Mouse (Mus musculus) frontal cortex, postnatal 14 days (tissue): Measurements from ENCODE around the gene Pgrmc1.
"Not testable (repeated sequence)": the region's sequence is repeated elsewhere in the genome, so short reads cannot be mapped to it uniquely, and the experiment has no call there.

Source experiments
- DNase-seq, 2 experiments: peaks; one replicate each; pipeline ENCODE4 v3.0.0; 2022; ENCODE audit warnings: low spot score in 2 of 2

The Pgrmc1 gene

DNA sequence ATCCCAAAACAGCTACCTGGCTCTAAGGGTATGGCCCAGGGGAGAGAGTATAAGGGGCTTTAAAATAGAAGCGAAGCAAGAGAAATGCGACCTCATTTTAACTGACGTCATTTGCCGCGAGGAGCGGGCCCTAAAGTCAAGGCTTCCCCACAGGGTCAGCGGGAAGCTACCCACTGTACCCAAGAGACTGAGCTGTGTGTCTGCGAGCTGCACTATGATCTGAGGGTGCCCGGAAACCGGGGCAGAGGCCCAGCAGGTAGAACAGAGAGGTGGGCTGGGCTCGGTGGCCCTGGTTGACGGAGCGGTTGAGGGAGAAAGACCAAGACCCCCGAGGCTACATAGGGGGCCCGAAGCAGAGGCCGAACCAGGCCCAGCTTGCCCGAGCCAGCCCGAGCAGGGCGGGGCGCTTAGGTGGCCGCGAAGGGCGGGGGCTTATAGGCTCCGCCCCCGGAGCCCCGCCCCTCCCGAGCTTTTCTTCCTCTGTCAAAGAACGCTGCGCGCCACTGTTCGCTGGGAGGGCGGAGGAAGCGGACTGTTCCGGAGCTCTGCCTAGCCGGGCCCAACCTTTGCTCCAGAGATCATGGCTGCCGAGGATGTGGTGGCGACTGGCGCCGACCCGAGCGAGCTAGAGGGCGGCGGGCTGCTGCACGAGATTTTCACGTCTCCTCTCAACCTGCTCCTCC, at the start of gene Pgrmc1:
Gene Pgrmc1, plus strand, starts transcription at position 500 of the 683 bp plus-strand sequence.
- peak; percentile 62 to 68 for DNase-seq

DNA sequence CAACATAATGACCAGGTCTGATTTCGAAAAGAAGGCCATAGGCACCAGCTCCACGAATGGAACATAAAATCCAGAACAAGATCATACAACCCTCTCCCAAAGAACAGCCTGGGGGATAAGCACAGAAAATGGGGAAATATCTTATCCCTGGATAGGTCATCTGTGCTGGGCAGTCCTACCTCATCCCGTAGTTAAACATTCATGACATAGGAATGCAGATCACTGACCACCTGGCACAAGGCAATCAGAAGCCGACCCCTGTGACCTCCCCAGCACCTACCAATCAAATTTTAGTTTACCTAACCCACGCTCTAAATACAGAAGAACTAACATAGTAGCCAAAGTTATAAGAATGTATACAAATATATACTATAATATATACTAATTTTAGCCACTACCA, 49.2 kb upstream of the Pgrmc1 start:
- no peak for DNase-seq

DNA sequence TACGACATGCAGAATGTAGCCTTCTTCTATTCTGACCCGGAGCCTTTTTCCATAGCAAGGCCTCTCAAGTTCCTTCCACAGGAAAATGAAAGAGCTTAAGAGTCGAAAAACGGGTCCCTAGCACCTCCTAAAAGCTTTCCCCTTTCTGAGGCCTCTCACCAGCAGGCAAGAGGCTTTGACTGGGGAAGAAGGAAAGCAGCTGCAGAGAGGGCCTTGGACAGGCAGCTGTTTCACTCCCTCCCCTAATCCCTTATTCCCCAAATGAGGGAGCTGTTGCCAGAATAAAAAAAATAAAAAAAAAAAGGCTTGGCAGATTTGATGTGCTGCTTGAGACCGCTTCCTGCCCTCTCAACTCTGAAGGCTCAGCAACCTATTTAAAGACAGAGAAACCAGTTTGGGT, 47.1 kb upstream of the Pgrmc1 start:
- DNase-seq: no peak

DNA sequence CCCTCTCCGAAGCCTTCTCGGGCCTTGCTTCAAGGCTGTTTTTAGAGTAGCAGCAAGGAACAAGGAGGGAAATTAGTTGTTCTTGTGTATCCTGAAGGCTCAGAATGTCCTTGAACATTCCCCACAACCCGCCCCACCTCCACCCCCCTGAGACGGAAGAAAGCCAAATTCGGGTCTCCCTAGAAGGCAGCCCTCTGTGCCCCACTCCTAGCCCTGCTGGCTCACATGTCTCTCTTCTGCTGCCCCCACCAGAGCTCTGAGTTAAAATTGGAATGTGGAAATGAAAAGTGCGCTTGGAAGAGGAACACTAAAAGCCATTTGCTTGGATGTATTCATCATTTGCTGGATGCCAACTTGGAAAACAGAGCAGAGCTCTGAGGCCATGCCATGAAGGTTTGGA, 46.7 kb upstream of the Pgrmc1 start:
- DNase-seq: no peak

DNA sequence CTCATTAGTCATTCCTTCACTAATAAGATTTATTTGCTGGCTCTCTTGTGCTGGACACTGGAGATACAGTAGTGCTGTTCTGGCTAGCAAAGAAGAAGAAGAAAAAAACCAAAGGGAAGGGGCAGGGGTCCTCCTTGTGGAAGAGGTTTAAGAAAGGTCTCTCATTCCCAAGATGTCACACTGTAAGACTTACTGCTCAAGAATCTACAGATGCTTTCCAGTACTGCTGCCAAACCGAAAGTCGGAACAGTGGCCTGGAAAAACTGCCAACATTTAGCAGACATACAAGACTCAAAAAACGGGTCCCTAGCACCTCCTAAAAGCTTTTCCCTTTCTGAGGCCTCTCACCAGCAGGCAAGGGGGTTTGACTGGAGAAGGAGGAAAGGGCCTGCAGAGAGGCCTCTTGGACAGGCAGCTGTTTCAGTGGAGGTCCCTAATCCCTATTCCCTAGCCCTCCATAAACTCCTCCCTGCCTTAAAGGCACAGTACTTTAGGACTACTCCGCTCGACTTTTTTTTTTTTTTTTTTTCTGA, 45.9 kb upstream of the Pgrmc1 start:
- peak in 1 of 2 experiments; percentile 11 for DNase-seq

DNA sequence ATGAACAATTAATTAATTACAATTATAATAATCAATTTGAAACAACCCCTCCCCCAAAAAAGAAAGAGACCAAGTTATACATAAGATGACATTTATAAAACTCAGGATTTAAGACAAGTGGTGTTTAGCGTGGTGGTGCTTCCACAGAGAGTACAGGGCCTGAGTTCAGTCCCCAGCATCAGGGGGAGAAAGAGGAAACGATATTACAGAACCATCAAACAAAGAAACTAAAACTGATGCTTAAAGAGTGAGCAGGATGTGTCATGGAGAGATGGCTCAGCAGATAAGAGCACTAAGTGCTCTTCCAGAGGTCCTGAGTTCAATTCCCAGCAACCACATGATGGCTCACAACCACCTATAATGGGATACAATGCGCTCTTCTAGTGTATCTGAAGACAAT, 45.3 kb upstream of the Pgrmc1 start:
- no peak for DNase-seq

DNA sequence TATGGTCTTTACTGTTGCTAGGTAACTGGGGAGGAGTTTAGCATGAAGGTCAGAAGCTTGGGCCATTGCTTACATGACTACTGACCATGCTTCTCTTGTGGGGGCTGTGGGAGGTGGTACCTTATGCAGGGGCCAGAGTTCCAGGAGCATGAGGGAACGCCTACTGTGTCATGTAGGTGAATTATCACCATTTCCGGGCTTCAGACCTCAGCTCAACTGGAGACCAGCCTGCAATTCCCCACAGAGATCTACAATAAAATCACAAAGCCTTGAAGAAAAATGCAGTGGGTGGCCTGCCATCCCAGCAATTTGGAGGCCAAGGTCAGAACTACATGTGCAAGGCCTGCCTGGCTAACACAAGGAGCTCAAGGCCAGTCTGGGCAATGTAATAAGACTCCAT, 42.8 kb upstream of the Pgrmc1 start:
- DNase-seq: not testable (repeated sequence)

DNA sequence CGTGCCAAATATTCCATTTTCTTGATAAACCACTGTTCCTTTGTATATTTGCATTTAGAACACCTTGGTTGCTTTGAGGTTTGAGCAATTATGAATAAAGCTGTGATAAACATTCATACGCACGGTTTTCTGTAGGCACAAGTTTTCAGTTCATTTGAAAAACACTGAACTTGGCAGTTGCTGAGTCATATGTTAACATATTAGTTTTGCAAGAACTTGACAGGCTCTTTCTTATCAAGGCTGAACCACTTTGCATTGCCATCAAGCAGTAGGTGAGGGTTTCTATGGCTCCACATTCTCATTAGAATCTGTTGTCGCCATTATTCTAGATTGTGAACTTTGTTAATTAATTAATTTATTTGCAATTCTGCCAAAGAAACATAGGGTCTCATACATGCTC, 37.8 kb upstream of the Pgrmc1 start:
- DNase-seq: no peak

DNA sequence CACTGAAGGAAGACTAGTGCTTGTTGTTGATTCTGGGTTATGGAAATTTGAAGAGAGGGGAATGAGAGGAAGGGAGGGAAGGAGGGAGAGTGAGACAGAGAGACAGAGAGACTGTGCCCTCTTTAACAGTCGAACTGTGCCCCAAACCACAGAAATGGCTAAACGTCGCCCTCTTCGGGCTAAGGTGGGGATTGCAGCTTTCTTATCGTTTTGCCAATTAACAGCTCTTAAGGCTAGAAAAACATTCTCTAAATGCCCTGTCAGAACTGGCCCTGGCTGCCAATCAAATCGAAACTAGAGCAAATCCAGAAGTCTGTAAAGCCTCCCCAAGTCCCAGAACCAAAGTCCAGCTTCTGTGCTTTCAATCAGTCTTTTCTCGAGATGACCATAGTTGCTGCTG, 36.4 kb upstream of the Pgrmc1 start:
- peak; percentile 17 to 70 for DNase-seq

DNA sequence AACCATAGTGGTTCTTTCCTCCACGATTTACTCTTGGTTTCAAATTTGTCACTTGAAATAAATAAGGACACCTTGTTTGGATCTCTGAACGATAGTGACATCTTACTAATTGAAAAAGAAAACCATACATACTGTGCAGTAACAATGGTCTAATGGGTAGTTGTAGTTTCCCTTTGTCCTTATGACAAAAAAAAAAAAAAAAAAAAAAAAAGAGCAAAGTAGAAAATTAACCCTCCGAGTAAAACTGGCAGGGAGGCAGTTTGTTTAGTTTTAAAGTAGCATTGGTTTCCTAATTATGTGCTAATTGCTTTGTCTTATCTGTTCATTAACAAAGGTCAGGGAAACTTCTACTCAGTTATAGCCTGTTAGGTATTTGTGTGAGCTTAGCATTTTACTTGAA, 35.9 kb upstream of the Pgrmc1 start:
- DNase-seq: no peak

DNA sequence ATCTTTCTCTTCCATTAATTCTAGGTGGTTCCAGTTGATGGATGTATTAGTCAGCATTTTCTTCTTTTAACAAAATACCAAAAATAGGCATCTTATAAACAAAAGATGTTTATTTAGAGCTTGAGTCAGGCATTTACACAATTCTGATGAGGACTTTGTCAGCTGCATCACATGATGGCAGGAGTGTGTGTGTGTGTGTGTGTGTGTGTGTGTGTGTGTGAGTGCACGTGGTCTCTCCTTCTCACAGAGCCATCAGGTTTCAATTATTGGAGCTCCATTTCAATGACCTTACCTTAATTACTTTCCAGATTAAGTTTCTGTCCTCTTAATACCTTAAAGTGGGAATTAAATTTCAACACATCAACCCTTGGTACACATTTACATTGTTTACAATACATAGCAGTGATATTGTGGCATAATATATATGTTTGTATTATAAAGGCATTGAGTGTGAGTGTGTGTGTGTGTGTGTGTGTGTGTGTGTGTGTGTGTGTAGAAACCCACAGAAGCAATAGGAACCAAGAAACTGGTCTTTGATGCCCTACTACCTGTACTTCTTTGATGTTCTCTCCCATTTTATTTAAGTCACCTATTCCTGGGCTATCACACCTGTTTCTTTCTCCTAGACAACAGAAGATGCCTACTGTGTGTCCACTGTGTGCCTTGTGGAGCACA, 11.2 kb upstream of the Pgrmc1 start:
- no peak for DNase-seq

DNA sequence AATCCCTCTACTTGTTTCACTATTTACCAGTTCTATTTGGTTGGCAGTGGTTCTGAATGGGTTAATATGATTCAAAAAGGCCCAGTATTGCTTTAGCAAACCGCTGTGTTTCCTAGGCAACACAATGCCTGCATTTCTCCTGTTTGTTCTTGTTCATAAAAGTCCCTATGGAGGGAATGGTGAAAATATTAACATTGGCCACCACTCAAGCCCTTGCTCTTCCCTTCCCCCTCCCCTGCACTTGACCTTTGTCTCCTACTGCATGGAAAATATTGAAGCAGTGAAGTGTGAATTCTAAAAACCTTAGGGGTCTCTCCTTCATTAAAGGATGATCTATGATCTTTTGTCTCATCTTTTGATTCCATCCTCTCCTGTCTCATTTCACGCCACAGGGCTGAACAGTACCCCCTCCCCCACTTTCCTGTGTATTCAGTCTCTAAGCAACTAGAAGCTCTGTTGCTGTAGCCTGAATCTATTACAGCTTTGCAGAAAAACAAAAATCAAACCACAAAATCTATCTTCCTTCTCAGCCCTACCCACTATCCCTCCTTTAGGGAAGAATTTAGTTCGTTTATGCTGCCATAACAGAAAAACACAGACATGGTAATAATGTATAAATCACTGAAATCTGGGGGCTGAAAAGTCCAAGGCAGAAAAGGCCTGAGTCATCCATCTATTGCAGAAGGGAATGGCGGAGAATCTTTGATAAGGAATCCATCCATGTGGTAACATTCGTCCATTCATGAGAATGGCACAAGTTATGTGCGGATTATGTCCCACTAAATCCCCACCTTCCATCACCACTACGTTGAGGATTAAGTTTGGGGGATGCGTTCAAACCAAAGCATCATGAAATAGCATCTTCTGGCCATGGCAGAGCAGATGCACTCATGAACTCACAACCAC, 10.4 kb upstream of the Pgrmc1 start:
- DNase-seq: no peak

DNA sequence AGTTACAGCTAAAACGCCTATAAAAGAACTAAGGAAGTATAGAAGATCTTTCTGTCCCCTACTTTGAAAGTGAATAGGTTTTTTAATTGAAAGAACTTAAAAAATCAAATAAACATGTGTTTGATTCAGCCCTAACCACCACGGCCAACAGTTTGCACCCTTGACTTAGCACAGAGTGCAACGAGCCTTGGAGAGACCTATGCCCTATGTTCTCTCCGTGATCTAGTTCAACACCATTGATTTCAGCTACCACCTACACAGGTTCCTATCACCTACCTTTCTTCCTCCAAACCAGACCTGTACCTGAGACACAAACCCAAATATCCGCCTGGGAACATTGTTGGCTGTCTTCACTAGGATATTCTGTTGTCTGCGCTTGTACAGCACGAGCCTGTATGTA, 7.7 kb upstream of the Pgrmc1 start:
- DNase-seq: no peak

DNA sequence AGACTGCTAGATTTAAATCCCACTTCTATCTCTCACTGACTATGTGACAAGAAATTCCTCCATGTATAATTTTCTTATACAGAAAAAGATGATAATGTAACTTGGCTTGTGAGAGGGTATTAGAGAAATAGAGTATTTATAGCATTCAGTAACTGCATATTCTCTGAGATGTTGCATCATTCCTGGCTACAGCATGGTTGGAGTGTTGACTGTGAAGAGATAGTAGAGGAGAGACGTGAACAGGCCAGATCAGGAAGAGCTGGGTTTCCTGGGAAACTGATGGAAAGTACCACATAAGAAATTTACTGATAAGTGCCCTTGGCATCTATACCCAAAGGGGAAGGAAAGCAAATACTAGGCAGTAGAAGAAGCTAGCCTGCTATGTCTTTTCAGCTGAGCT, 6.9 kb upstream of the Pgrmc1 start:
- DNase-seq: no peak

DNA sequence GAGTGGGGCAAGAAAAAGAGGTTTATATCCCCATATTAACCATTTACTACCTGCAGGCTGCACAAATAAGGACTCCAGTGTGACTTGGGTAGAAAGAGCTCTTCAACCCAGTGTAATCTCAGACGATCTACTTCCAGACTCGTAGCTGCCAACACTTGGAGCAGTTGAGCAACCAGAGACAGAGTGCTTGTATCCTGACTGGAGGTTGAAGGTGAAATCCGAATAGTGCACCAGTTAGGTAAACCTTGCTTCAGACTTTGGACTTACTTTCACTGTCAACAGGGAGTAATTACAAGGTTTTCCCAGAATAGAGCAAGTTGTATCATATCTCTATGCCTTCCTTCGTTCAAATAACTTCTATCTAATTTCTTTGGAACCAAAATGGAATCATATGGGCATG, 6.5 kb upstream of the Pgrmc1 start:
- no peak for DNase-seq

DNA sequence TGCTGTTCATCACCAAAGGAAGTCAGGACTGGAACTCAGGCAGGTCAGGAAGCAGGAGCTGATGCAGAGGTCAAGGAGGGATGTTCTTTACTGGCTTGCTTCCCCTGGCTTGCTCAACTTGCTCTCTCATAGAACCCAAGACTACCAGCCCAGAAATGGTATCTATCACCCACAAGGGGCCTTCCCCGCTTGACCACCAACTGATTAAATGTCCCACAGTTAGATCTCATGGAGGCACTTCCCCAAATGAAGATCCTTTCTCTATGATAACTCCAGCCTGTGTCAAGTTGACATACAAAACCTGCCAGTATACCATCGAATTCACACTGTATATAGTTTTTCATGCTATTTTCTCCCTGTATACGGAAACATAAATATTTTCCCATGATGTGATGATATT, 2.8 kb upstream of the Pgrmc1 start:
- DNase-seq: no peak

DNA sequence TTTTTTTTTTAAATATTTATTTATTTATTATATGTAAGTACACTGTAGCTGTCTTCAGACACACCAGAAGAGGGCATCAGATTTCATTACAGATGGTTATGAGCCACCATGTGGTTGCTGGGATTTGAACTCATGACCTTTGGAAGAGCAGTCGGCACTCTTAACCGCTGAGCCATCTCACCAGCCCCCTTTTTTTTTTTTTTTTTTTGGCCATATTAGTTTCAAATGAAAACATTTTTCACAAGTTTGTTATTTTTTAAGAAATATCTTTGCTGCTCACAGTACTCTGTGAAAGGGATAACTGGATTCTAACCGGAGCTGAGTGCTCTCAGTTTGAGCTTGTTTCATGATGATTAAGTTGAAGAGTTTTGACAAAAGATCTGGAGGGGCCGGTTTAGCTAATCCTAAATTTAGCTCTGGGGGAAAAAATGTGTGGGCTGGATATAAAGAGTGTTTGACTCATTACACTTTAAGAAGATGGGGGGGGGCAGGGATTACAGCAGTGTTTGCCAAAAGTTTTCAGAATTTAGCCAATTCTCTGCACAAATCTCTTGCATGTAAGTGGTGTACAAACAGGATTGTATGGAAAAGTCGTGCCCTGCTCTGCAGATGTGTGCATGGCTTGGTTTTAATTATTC, 1.4 kb upstream of the Pgrmc1 start:
- DNase-seq: not testable (repeated sequence)

DNA sequence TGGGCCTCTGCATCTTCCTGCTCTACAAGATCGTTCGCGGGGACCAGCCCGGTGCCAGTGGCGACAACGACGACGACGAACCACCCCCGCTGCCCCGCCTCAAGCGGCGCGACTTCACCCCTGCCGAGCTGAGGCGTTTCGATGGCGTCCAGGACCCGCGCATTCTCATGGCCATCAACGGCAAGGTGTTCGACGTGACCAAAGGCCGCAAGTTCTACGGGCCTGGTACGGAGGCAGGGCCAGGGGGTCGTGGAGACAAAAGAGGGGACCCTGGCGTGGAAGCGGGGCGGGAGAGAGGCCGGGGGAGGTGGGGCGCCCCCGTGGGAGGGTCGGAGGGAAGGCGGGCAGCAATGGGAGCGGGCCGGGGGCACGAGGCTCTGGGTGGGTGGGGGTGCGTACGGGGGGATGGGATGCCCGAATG, 394 bp downstream of the Pgrmc1 start:
- DNase-seq: no peak

DNA sequence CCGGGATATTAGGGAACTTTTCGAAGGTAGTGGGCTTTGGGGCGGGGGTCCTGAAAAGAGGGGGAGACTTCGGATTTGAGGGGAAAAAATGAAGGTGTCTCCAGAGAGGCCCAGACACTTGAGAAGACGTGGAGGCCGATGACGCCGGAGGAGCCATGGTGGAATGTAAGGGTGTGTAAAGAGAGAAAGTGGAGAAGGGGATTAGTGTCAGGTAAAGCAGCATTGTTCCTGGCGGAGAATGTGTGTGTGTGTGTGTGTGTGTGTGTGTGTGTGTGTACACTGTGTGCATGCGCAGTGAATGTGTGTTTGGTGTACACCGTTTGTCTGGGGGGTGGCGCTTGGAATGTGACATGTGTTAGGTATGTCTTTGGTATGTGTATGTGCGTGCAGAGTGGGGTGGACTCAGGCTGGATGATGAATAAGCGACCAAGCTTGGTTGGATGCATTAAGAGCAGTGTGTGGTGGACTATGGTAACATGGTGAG, 897 bp downstream of the Pgrmc1 start:
- DNase-seq: peak in 1 of 2 experiments; percentile 19

DNA sequence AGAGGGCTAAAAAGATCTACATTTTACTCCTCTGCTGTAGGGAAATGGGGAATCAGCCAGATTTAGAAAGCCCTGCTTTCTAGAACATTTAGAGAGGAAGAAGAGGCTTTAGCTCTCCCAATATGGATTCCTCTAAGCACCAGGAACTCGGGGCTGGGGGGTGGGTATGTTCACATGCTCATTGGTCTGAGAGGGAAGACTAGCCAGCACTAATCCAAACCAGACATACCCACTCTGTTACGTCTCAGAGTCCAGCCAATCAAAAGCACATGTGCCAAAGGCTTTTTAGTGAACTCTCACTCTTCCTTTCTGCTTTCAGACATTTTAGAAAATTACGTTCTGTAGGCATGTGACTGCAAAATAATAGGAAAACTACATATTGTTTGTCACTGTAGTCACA, 1.6 kb downstream of the Pgrmc1 start:
- DNase-seq: no peak

DNA sequence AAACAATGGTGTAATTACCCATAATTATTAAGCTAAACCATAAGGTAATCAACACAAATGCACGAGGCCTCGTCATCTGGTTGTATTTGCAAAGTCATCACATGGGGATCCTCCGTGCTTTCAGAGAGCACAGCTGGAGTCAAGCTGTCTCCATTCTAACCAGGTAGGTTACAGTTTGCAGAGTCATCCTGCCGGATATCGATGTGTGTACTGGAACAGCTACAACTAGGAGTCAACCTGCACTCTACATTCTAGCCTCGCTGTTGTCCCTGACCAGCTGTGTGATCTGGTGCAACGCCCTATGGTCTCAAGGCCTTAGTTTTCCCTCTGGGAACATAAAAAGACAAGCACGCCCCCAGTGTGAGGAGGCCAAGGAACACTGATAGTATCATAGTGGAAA, 2.1 kb downstream of the Pgrmc1 start:
- no peak for DNase-seq

DNA sequence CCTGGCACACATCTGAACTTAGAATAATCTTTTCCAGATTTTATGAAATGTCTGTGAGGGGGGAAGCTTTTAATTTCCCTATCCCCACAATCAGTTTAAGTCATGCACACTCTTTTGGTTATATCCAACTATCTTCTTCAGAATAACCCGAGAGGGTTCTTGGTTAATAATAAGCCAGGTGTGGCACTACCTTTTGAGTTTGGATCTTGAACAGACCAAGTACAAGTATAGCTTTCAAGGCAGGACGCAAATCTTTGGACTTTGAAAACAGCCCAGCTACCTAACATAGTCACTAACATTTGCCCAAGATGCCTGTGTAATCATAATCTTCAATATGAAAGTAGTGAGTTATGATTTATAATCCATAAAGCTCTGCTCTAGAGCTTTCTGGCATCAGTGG, 4.9 kb downstream of the Pgrmc1 start:
- DNase-seq: no peak
